Mouse (Mus musculus) myocyte (in vitro differentiated cells): ENCODE data around the gene Pdzd2. TPM values are rescaled to one million over a fixed set of nuclear protein-coding genes. Genes with fewer than 3 reads are reported as not detected.

Source experiments
- H3K27me3 ChIP-seq: one replicate; pipeline ENCODE4 v1.6.1; 2011; ENCODE audit not compliant: control insufficient read depth, insufficient read depth, insufficient read length
- H3K36me3 ChIP-seq: one replicate; pipeline ENCODE4 v1.6.1; 2011; ENCODE audit not compliant: control insufficient read depth, insufficient read depth
- H3K4me2 ChIP-seq: one replicate; pipeline ENCODE4 v1.6.1; 2011; ENCODE audit warnings: low read depth, control low read depth
- H3K4me3 ChIP-seq: one replicate; pipeline ENCODE4 v1.5.1; 2011; ENCODE audit warnings: mild to moderate bottlenecking, control low read depth, moderate library complexity
- H3K79me2 ChIP-seq: one replicate; pipeline ENCODE4 v1.6.1; 2011; ENCODE audit not compliant: control insufficient read depth, insufficient read depth
- H3ac ChIP-seq: one replicate; pipeline ENCODE4 v1.6.1; 2011; ENCODE audit not compliant: control insufficient read depth, insufficient read length
- CEBPB ChIP-seq: IDR thresholded peaks from 2 replicates; pipeline ENCODE4 v1.6.1; 2011; ENCODE audit warnings: mild to moderate bottlenecking, moderate library complexity; ENCODE audit not compliant: poor library complexity, insufficient read depth, severe bottlenecking
- E2F4 ChIP-seq: IDR thresholded peaks from one replicate; pipeline ENCODE4 v1.6.1; 2011; ENCODE audit warnings: mild to moderate bottlenecking, control low read depth, moderate library complexity; ENCODE audit not compliant: insufficient read depth
- MAX ChIP-seq: IDR thresholded peaks from one replicate; pipeline ENCODE4 v1.6.1; 2011; ENCODE audit warnings: low read depth, mild to moderate bottlenecking, control low read depth
- MYOD1 ChIP-seq, 3 experiments: IDR thresholded peaks; one replicate each; pipeline ENCODE4 v1.6.1; 2011; ENCODE audit warnings: control low read depth in 2 of 3, low read depth in 2 of 3, mild to moderate bottlenecking in 2 of 3, moderate library complexity in 1 of 3; ENCODE audit not compliant: insufficient read length in 2 of 3, control insufficient read depth in 1 of 3
- MYOG ChIP-seq, 3 experiments: IDR thresholded peaks; one replicate each; pipeline ENCODE4 v1.6.1; 2011; ENCODE audit warnings: control low read depth in 2 of 3, low read depth in 2 of 3, mild to moderate bottlenecking in 2 of 3; ENCODE audit not compliant: insufficient read length in 2 of 3, control insufficient read depth in 1 of 3, insufficient read depth in 1 of 3
- POLR2A ChIP-seq: IDR thresholded peaks from one replicate; pipeline ENCODE4 v1.6.1; 2011; ENCODE audit warnings: low read depth, mild to moderate bottlenecking, control low read depth, moderate library complexity; ENCODE audit not compliant: insufficient read length
- POLR2AphosphoS2 ChIP-seq: IDR thresholded peaks from one replicate; pipeline ENCODE4 v1.6.1; 2011; ENCODE audit warnings: low read depth, control low read depth; ENCODE audit not compliant: insufficient read length
- REST ChIP-seq: IDR thresholded peaks from one replicate; pipeline ENCODE4 v1.6.1; 2011; ENCODE audit warnings: mild to moderate bottlenecking, control low read depth, moderate library complexity; ENCODE audit not compliant: insufficient read depth, insufficient read length
- SRF ChIP-seq: IDR thresholded peaks from one replicate; pipeline ENCODE4 v1.6.1; 2011; ENCODE audit warnings: low read depth; ENCODE audit not compliant: control insufficient read depth, insufficient read length
- TCF12 ChIP-seq: IDR thresholded peaks from one replicate; pipeline ENCODE4 v1.6.1; 2011; ENCODE audit warnings: mild to moderate bottlenecking, control low read depth; ENCODE audit not compliant: poor library complexity, insufficient read depth, severe bottlenecking
- TCF3 ChIP-seq: IDR thresholded peaks from one replicate; pipeline ENCODE4 v1.6.1; 2011; ENCODE audit warnings: low read depth, control low read depth; ENCODE audit not compliant: insufficient read length
- USF1 ChIP-seq: IDR thresholded peaks from one replicate; pipeline ENCODE4 v1.6.1; 2011; ENCODE audit warnings: low read depth, mild to moderate bottlenecking, control low read depth, moderate library complexity
- polyA plus RNA-seq: library from polyadenylated mRNA; unstranded; fragments of >200 nt; fragmentation: generic; extraction: Trizol; gene quantifications from one replicate; pipeline ENCODE4 v1.2.1, GENCODE M21; 2012; ENCODE audit warnings: missing spikeins

Gene Pdzd2
- polyA plus RNA-seq, 1 experiment, result 0.01 TPM

DNA sequence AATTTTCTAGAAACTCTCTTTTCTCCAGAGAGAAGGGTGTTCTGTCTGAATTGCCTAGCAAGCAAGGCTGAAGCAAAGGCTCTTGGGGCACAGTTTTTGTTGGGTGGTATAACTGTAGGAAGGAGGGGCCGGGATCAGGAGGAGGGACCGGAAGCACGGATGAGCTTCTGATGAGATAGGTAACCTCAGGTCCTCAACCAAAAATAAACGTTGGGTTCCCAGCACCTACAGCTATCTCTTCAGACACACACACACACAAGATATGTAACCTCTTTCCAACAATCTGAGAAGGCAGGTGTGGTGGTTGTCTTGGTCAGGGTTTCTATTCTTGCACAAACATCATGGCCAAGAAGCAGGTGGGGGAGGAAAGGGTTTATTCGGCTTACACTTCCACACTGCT is 422.4 kb downstream of the Pdzd2 start:
- TF ChIP-seq E2F4 (no peak), TCF12 (no peak), TCF3 (no peak), REST (no peak), POLR2A (no peak), MAX (no peak), MYOG (IDR thresholded peaks at IDR 0.05; ENCODE audit: control insufficient read depth in 1 of 3, insufficient read depth in 1 of 3, insufficient read length in 2 of 3, low read depth in 2 of 3) (no peak)
- peaks cover 6% of the 10 kb centered on the region for H3K79me2 ChIP-seq
- H3K4me3 ChIP-seq, result no peak overlapping the region
- no peaks in the 10 kb centered on the region for H3K27me3 ChIP-seq
- H3K4me2 ChIP-seq, result no peak overlapping the region
- H3K36me3 ChIP-seq, result no peaks in the 10 kb centered on the region
- H3ac ChIP-seq, result no peak overlapping the region

DNA sequence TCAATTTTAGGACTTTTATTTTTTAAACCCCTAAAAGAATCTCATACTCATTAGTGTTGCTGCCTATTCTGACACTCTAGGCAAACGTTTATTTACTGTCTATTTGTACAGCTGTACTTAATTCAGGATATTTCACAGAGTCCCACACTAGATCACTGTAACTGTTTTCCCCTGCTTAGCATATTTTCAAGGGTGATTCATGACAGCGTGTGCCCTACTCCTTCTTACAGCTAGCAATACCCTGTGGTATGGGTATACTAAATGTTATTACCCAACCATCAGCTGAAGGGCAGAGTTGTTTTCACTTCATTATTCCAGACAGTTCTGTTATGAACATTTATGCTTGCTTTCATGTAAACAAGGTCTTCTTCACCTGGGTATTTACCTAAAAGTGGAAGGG is 423.7 kb downstream of the Pdzd2 start:
- Histone ChIP-seq H3K4me2 (no peak overlapping the region), H3K36me3 (no peaks in the 10 kb centered on the region), H3K4me3 (no peak overlapping the region), H3K79me2 (no peaks in the 10 kb centered on the region), H3K27me3 (no peaks in the 10 kb centered on the region), H3ac (no peak overlapping the region)
- TF ChIP-seq MAX (no peak), TCF3 (no peak), CEBPB (no peak), TCF12 (no peak), USF1 (no peak), POLR2A (no peak), E2F4 (no peak)

DNA sequence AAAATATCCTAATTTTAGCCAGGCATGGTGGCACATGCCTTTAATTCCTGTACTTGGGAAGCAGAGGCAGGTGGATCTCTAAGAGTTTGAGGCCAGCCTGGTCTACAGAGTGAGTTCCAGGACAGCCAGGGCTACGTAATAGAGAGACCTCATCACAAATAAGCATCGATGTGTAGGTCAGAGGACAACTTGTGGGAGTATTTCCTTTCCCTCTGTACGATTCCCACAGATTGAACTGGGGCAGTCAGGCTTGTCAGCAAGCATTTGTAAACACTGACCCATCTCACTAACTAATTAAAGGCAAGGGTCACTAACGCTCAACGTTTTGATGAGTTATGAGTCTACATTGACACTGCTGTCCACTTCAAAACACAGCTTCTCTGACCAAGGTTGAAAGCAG is 425.1 kb downstream of the Pdzd2 start:
- no peak for TF ChIP-seq POLR2A
- no peak for TF ChIP-seq SRF
- no peak for TF ChIP-seq TCF12
- no peak for TF ChIP-seq USF1
- no peak for TF ChIP-seq TCF3
- TF ChIP-seq POLR2AphosphoS2, result no peak
- no peak for TF ChIP-seq REST
- no peak for TF ChIP-seq E2F4
- TF ChIP-seq MYOD1 (IDR thresholded peaks at IDR 0.05; ENCODE audit: control insufficient read depth in 1 of 3, insufficient read length in 2 of 3, low read depth in 2 of 3), result no peak
- no peak for TF ChIP-seq MYOG (IDR thresholded peaks at IDR 0.05; ENCODE audit: control insufficient read depth in 1 of 3, insufficient read depth in 1 of 3, insufficient read length in 2 of 3, low read depth in 2 of 3)
- TF ChIP-seq CEBPB, result no peak
- Histone ChIP-seq H3K36me3 (no peaks in the 10 kb centered on the region), H3K4me2 (no peak overlapping the region), H3K27me3 (no peaks in the 10 kb centered on the region), H3K79me2 (no peaks in the 10 kb centered on the region), H3ac (no peak overlapping the region), H3K4me3 (no peak overlapping the region)

DNA sequence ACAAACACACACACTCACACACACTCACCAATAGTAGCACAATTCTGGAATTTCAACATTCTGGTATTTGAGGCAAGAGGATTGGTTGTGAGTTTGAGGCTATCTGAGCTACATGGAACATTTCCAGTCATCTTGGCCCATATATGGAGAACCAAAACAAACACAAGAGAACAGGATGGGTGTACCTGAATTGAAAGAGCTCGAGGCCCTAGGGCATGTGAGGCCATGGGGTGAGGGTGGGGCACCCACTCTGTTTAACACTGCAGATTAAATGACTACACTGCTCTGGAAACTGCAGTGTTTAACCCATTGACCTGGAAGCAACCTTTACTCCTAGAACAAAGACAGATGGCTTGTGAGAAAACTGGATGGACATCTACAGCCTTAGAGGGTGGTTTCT is 426.5 kb downstream of the Pdzd2 start:
- no peaks in the 10 kb centered on the region for H3K27me3 ChIP-seq
- H3K79me2 ChIP-seq, result no peaks in the 10 kb centered on the region
- H3ac ChIP-seq, result no peak overlapping the region
- no peak for TF ChIP-seq TCF3
- no peak overlapping the region for H3K4me2 ChIP-seq
- H3K4me3 ChIP-seq, result no peak overlapping the region
- H3K36me3 ChIP-seq, result no peaks in the 10 kb centered on the region

DNA sequence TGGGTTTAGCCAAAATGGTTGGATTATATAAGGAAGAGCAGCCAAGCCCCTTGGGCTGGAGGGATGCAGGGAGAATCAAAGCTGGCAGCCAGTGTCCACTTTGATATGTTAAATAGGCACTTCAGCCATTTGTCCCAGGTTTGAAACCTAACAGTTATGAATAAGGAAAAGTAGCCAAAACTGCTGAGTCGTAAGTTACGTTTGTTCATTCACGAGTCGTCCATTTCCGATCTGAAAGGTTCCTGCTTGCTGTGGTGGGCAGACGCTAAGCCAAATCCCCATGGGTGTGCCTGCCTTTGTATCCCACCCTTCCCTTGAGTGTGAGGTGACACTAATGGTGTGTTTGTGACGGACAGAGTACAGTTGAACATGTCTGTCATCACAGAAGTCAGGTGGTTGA is 428.3 kb downstream of the Pdzd2 start:
- TF ChIP-seq SRF (no peak), POLR2AphosphoS2 (no peak), MAX (no peak), CEBPB (no peak), MYOG (IDR thresholded peaks at IDR 0.05; ENCODE audit: control insufficient read depth in 1 of 3, insufficient read depth in 1 of 3, insufficient read length in 2 of 3, low read depth in 2 of 3) (no peak), TCF3 (no peak), E2F4 (no peak)
- H3K4me2 ChIP-seq, result no peak overlapping the region
- no peaks in the 10 kb centered on the region for H3K36me3 ChIP-seq
- no peak overlapping the region for H3K4me3 ChIP-seq
- H3K27me3 ChIP-seq, result no peaks in the 10 kb centered on the region
- H3K79me2 ChIP-seq, result no peaks in the 10 kb centered on the region
- H3ac ChIP-seq, result no peak overlapping the region

DNA sequence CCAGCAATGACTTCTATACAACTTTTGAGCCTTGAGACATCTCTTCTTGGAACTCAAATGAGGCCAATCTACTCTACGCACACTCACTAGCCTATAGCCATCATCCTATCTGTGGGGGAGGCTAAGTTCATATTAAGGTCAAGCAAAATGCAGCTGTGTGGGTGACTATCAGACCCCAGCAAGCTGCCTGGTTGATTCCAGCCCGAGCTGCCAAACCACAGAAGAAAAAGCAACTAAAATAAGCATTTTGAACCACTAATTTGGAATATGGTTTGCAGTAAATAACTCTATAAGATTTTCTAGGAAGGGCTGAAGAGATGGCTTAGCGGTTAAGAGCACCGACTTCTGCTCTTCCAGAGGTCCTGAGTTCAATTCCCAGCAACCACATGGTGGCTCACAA is 429.0 kb downstream of the Pdzd2 start:
- no peak for TF ChIP-seq TCF12
- TF ChIP-seq E2F4, result no peak
- no peak for TF ChIP-seq TCF3
- TF ChIP-seq USF1, result no peak
- no peak for TF ChIP-seq REST
- no peak for TF ChIP-seq POLR2AphosphoS2
- TF ChIP-seq MYOD1 (IDR thresholded peaks at IDR 0.05; ENCODE audit: control insufficient read depth in 1 of 3, insufficient read length in 2 of 3, low read depth in 2 of 3), result no peak
- TF ChIP-seq CEBPB, result no peak
- no peak for TF ChIP-seq MYOG (IDR thresholded peaks at IDR 0.05; ENCODE audit: control insufficient read depth in 1 of 3, insufficient read depth in 1 of 3, insufficient read length in 2 of 3, low read depth in 2 of 3)
- TF ChIP-seq SRF, result no peak
- TF ChIP-seq MAX, result no peak
- TF ChIP-seq POLR2A, result no peak
- Histone ChIP-seq H3K4me3 (no peak overlapping the region), H3K27me3 (no peaks in the 10 kb centered on the region), H3K36me3 (no peaks in the 10 kb centered on the region), H3K4me2 (no peak overlapping the region), H3K79me2 (no peaks in the 10 kb centered on the region), H3ac (no peak overlapping the region)
